Mouse (Mus musculus) heart, embryonic 10.5 days (tissue): ENCODE data around the gene Cdc42ep5. TPM values are rescaled to one million over a fixed set of nuclear protein-coding genes. Genes with fewer than 3 reads are reported as not detected.

Experiments
- DNase-seq: peaks from one replicate; pipeline ENCODE4 v3.0.0-alpha.2; 2017; ENCODE audit warnings: low spot score
- H3K27ac ChIP-seq: fragments of 300-500 bp; sonication (generic); 2 replicates; pipeline ENCODE4 v1.5.1; 2016; ENCODE audit warnings: mild to moderate bottlenecking
- H3K27me3 ChIP-seq: fragments of 300-500 bp; sonication (generic); 2 replicates; pipeline ENCODE4 v1.6.1; 2016; ENCODE audit warnings: mild to moderate bottlenecking; ENCODE audit not compliant: poor library complexity, insufficient read depth, severe bottlenecking
- H3K36me3 ChIP-seq: fragments of 300-500 bp; sonication (generic); 2 replicates; pipeline ENCODE4 v1.6.1; 2016; ENCODE audit warnings: mild to moderate bottlenecking, moderate library complexity
- H3K4me1 ChIP-seq: fragments of 300-500 bp; sonication (generic); 2 replicates; pipeline ENCODE4 v1.6.1; 2016; ENCODE audit warnings: mild to moderate bottlenecking
- H3K4me3 ChIP-seq: fragments of 300-500 bp; sonication (generic); 2 replicates; pipeline ENCODE4 v1.5.1; 2016; ENCODE audit warnings: mild to moderate bottlenecking, moderate library complexity
- H3K9me3 ChIP-seq: fragments of 300-500 bp; sonication (generic); 2 replicates; pipeline ENCODE4 v1.6.1; 2016; ENCODE audit warnings: mild to moderate bottlenecking, moderate library complexity
- WGBS: fragments of 180-500 bp; shearing (Covaris S2); methylation state at CpG from one replicate; pipeline ENCODE4 v1.1.7; 2016; 5-methylcytosine and 5-hydroxymethylcytosine counted together
- polyA plus RNA-seq: library from polyadenylated mRNA; unstranded; fragments of >200 nt; fragmentation: Nextera tagmentation; extraction: Ambion mirVana; gene quantifications from 2 replicates; pipeline ENCODE4 v1.2.1, GENCODE M21; 2016

The Cdc42ep5 gene
- polyA plus RNA-seq, 1 experiment from 2014 or later = 35.7 TPM

DNA sequence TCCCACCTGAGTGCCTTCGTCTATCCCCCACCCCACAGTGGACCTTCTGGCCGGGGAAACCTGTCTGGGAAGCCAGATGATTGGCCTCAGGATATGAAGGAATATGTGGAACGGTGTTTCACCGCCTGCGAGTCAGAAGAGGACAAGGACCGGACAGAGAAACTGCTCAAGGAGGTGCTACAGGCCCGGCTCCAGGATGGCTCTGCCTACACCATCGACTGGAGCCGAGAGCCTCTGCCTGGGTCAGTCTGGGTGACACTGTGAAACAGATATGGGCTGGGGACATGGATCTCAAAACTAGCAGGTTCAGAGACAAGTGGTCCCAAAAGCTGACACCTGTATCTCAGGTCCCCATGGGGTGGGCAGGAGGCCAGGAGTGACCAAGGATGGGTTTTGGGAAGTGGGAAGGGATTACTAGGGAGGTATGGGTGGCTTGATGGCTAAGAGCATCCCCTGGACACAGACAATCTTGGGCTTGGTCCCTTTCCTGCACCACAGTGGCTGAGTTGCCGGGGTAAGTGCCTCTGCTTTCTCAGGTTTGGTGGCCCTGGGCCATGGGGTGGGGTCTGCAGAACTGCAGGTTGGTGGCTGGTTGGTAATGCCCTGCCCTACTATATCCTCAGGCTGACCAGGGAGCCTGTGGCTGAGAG, 21.7 kb downstream of the Cdc42ep5 start:
- Histone ChIP-seq H3K27ac (no peak overlapping the region), H3K36me3 (peaks cover 97% of the 10 kb centered on the region), H3K9me3 (no peaks in the 10 kb centered on the region), H3K27me3 (no peaks in the 10 kb centered on the region), H3K4me3 (no peak overlapping the region), H3K4me1 (peaks cover 8% of the 10 kb centered on the region)
- 91% methylated on average over 10 of the region's 10 CpGs for WGBS
- peak; percentile 60 for DNase-seq

DNA sequence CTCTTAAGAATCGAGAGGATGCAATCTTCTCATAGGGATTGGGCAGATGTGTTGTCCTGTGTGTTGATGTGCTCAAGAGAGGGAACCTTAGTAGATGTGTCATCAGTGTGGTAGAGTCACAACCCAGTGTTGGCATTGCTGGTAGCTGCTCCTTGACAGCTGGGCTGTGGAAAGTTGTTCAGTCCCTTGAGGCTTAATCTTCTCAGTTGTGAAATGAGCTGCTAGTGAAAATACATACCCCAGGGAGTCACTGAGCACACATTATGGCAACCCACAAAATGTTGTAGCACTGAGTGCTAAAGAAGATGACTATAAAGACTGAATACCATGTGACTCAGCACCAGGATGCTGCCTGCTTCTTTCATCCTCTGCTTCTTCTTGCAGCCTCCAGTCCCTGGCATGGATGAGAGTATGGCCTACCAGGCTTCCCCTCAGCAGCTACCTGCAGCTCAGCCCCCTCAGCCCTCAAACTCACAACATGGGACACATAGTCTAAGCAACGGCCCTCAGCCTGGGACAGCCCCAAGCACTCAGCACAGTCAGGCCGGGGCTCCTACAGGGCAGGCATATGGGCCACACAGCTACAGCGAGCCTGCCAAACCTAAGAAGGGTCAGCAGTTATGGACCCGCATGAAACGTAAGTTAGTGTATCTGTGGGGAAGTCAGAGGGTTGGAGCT, 22.9 kb downstream of the Cdc42ep5 start:
- Histone ChIP-seq H3K27me3 (no peaks in the 10 kb centered on the region), H3K27ac (no peak overlapping the region), H3K4me1 (peaks cover 13% of the 10 kb centered on the region), H3K4me3 (no peak overlapping the region), H3K36me3 (peaks cover 86% of the 10 kb centered on the region), H3K9me3 (peaks cover 3% of the 10 kb centered on the region; the same call in 1 of the 2 replicates)
- DNase-seq = peak; percentile 75
- 95% methylated on average over 6 of the region's 6 CpGs for WGBS

DNA sequence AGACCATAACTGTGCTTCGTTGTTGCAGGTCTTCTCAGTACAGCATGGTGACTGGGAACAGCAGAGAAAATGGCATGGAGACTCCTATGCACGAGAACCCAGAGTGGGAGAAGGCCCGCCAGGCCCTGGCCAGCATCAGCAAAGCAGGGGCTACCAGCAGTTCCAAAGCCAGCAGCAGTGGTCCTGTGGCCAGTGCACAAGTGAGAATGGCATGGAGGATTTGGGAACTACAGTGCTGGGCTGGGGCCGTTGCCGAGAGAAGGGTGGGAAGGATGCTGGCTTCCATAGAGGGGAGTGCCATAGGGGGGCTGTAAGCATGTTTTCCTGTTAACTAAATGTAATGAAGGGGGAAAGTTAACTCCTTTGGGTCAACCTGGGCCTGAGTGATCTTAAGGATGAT, 25.3 kb downstream of the Cdc42ep5 start:
- Histone ChIP-seq H3K4me3 (no peak overlapping the region), H3K4me1 (peaks cover 13% of the 10 kb centered on the region), H3K36me3 (peaks cover 62% of the 10 kb centered on the region), H3K27me3 (no peaks in the 10 kb centered on the region), H3K27ac (no peak overlapping the region), H3K9me3 (peaks cover 3% of the 10 kb centered on the region; the same call in 1 of the 2 replicates)
- DNase-seq = peak; percentile 55
- WGBS = 91% methylated on average over 5 of the region's 5 CpGs

DNA sequence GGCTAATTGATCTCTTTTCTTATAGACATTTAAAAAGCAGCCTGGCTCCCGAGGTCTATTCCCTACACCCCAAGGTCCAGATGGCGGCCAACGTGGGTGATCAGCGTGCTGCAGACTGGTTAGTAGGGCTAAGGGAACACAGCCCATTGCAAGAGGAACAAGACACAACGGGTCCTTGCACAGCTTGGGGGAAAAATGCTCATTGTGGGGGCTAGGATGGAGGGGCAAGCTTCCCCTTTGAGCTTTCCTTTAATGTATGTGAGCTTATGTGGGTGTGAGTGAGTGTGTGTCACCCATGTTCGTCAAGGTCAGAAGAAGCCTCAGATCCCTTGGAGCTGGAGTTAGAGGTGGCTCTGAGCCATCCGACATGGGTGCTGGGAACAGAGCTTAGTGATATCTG, 26.0 kb downstream of the Cdc42ep5 start:
- H3K27ac ChIP-seq = no peak overlapping the region
- no peak overlapping the region for H3K4me3 ChIP-seq
- H3K9me3 ChIP-seq = peaks cover 3% of the 10 kb centered on the region; the same call in 1 of the 2 replicates
- peaks cover 13% of the 10 kb centered on the region for H3K4me1 ChIP-seq
- WGBS = 94% methylated on average over 7 of the region's 7 CpGs
- peaks cover 54% of the 10 kb centered on the region for H3K36me3 ChIP-seq
- H3K27me3 ChIP-seq = no peaks in the 10 kb centered on the region
- peak; percentile 68 for DNase-seq

DNA sequence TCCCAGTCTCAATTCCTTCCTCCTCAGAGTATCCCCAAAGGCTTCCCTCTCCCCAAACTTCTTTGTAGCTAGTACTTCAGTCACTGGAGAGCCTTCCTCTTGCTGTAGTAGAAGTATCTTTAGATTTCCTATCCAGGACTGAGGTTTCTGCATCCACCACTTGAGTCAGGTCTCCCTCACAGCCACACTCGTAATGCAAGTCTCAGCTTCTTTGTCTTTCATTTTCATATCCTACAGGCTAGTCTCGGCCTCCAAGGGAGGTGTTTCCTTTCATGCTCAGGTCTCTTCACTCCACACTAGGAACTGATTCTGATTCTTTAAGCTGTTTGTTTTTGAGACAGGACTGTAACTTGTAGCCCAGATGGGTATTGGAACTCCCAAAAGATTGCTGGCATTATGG, 26.5 kb downstream of the Cdc42ep5 start:
- Histone ChIP-seq H3K9me3 (peaks cover 3% of the 10 kb centered on the region; the same call in 1 of the 2 replicates), H3K36me3 (peaks cover 49% of the 10 kb centered on the region), H3K27ac (no peak overlapping the region), H3K4me3 (peak overlapping the region; percentile 85), H3K4me1 (peaks cover 13% of the 10 kb centered on the region), H3K27me3 (no peaks in the 10 kb centered on the region)
- WGBS = 95% methylated on average over 2 of the region's 2 CpGs
- peak; percentile 56 for DNase-seq

DNA sequence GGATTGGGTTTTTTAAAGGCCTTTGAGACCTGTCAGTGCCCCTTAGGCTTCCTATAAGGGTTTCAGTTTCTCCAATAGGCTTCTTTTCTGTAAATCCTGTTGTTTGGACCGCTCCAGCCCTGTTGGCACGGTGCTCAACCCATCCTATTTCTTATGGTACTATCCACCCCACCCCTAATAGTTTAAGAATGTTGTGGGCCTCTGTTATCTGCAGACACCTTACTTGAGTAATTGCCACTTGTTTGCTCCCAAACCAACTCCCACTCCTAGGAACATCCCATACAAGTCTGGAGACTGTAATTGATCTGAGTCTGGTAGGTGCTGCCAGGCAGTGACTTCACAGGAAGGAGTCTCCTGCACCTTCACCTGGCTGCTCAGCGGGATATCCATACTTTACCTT, 26.9 kb downstream of the Cdc42ep5 start:
- H3K4me3 ChIP-seq = peak overlapping the region; percentile 85
- H3K27ac ChIP-seq = peak overlapping the region; percentile 96
- no peaks in the 10 kb centered on the region for H3K27me3 ChIP-seq
- H3K36me3 ChIP-seq = peaks cover 45% of the 10 kb centered on the region
- H3K4me1 ChIP-seq = peaks cover 13% of the 10 kb centered on the region
- H3K9me3 ChIP-seq = peaks cover 3% of the 10 kb centered on the region; the same call in 1 of the 2 replicates
- peak; percentile 20 for DNase-seq
- 57% methylated on average over 3 of the region's 3 CpGs for WGBS

DNA sequence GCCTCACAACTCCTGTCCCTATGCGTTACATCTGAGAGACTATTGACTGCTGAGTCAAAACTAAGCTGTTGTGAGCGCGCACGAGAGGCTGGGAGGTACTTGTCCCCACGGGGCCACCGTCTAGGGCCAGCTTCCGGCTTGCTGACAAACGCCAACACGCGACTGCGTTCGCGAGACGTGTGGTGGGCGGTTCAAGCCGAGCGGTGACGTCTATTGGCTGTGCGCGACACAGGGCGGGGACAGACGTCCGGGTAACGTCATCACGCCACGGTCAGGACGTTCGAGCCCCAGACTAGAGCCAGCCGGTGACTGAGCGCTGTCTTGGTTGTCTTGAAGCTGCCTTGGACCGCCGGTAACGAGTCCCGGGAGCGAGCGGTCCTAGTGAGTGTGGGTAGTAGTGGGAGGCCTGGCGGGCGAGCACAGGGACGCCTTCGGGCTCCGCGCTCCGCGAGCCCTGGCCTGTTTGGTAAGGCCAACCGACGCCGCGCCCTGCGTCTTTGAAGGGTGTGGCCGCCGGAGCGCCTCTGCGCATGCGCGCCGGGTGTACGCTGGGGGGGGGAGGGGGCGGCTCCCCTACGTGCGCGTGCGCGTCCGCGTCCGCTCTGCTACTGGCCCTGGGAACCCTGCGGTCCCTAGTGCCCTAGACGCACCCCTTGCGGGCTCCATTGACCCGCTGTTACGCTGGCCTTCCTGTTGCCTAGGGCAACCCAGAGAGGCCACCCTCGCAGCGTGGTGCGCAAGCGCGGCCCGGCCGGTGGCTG, 27.7 kb downstream of the Cdc42ep5 start, which contains the start of gene Leng8:
Gene Leng8, plus strand, starts transcription at position 269 of the 761 bp plus-strand sequence.
- peak; percentile 99 for DNase-seq
- H3K4me1 ChIP-seq = peaks cover 13% of the 10 kb centered on the region
- H3K9me3 ChIP-seq = peaks cover 3% of the 10 kb centered on the region; the same call in 1 of the 2 replicates
- H3K4me3 ChIP-seq = peak within 1 kb of the TSS; percentile 85
- no peaks in the 10 kb centered on the region for H3K27me3 ChIP-seq
- H3K27ac ChIP-seq = peak within 1 kb of the TSS; percentile 96
- WGBS = 0% methylated on average over 75 of the region's 78 CpGs
- H3K36me3 ChIP-seq = peaks cover 37% of the 10 kb centered on the region

DNA sequence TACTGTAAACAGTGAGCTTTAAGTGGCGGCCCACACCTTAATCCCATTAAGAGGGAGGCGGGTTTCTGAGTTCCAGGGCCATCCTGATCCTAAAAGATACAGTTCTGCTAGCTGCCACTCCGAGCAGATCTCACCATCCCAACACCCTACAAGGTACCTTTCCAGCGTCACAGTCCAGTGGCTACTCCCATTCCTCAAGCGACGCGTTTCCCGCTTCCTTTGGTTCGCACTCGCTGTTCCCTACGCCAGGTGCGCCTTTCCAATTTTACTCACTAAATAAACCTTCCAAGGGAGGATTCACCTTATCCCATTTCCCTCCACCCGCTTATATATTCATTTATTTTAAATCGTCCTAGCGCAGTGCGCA, 28.3 kb downstream of the Cdc42ep5 start:
- peaks cover 32% of the 10 kb centered on the region for H3K36me3 ChIP-seq
- no peak for DNase-seq
- H3K9me3 ChIP-seq = peaks cover 3% of the 10 kb centered on the region; the same call in 1 of the 2 replicates
- under 1% methylated on average over 16 of the region's 16 CpGs for WGBS
- peak overlapping the region; percentile 85 for H3K4me3 ChIP-seq
- peak overlapping the region; percentile 96 for H3K27ac ChIP-seq
- peaks cover 16% of the 10 kb centered on the region for H3K4me1 ChIP-seq
- H3K27me3 ChIP-seq = no peaks in the 10 kb centered on the region

DNA sequence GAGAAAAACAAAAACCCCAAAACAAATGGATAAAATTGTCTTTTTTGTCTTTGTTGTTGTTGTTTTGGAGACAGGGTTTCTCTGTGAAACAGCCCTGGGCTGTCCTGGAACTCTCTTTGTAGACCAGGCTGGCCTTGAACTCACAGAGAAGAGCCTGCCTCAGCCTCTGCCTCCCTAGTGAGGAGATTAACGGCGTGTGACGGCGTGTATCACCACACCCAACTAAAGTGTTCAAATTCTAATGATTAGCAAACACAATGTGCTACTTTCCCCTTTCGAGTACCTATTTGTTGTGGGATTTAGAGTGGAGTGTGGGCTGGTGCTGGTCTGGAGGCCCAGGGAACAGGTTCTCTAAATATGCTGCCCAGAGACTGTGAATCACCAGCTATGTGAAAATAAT, 29.7 kb downstream of the Cdc42ep5 start:
- DNase-seq = peak; percentile 61

DNA sequence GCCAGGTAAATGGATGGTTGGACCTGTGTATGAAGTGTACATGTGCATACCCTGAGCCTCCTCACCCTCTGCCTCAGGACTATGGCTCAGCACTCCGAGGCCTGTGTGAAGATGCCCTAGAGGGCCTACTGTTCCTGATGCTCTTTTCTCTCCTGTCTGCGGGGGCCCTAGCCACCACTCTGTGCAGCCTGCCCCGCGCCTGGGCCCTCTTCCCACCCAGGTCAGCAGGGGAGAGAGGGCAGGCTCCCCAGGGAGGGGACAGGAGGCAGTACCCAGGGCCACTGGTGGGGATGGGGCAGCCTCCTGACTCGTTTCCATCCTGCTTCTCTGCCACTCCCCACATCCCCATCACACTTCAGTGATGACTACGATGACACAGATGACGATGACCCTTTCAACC, 31.7 kb downstream of the Cdc42ep5 start:
- Histone ChIP-seq H3K36me3 (no peaks in the 10 kb centered on the region), H3K4me3 (no peak overlapping the region), H3K9me3 (peaks cover 3% of the 10 kb centered on the region; the same call in 1 of the 2 replicates), H3K27ac (no peak overlapping the region), H3K27me3 (no peaks in the 10 kb centered on the region), H3K4me1 (peaks cover 14% of the 10 kb centered on the region)
- 71% methylated on average over 6 of the region's 7 CpGs for WGBS
- DNase-seq = no peak

More for the DNA sequence above, 29.7 kb downstream of the Cdc42ep5 start:
- Histone ChIP-seq H3K4me1 (peaks cover 18% of the 10 kb centered on the region), H3K4me3 (no peak overlapping the region), H3K27ac (no peak overlapping the region), H3K27me3 (no peaks in the 10 kb centered on the region), H3K9me3 (peaks cover 3% of the 10 kb centered on the region; the same call in 1 of the 2 replicates), H3K36me3 (peaks cover 17% of the 10 kb centered on the region)
- WGBS = 89% methylated on average over 5 of the region's 5 CpGs

DNA sequence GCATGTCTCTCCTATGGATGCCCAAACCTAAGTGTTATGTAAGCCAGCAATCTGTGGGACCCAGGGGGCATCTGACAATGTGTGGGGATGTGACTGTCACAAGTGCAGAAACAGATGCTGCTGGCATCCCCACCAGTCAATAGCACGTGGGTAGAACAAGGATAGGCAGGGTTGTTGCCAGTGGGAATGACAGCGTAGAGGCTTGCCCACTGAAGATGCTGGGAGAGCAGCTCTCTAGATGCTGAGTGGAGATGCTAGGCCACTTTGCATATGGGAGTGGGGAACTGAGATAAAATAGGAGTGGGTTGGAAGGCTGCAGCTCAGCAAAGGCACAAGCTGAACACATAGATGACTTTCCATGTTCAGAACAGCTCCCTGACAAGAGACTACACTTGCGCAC, 32.1 kb downstream of the Cdc42ep5 start:
- no peak overlapping the region for H3K4me3 ChIP-seq
- H3K27ac ChIP-seq = no peak overlapping the region
- peaks cover 10% of the 10 kb centered on the region for H3K4me1 ChIP-seq
- no peaks in the 10 kb centered on the region for H3K36me3 ChIP-seq
- WGBS = 95% methylated on average over 3 of the region's 3 CpGs
- DNase-seq = no peak
- H3K9me3 ChIP-seq = peaks cover 3% of the 10 kb centered on the region; the same call in 1 of the 2 replicates
- H3K27me3 ChIP-seq = no peaks in the 10 kb centered on the region

DNA sequence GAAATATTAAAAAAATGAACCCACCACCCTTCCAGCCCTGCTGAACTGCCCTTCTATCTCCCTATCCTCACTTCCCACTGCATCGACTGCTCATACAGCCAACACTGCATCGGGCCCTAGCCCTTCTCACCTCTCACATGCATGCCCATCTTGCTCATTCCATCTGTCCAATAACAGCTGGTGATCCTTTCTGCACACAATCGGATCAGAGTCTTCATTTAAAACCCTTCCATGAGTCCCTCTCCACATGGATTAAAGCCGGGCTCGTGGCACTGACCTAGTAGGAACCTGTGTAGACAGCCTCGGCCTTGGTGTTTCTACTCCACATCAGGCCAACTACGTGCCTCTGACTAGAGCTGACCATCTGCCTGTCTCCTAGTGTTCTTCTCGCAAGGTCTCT, 32.7 kb downstream of the Cdc42ep5 start:
- H3K9me3 ChIP-seq = no peaks in the 10 kb centered on the region; the same call in 1 of the 2 replicates
- WGBS = 83% methylated on average over 8 of the region's 8 CpGs
- H3K36me3 ChIP-seq = no peaks in the 10 kb centered on the region
- DNase-seq = no peak
- no peak overlapping the region for H3K4me3 ChIP-seq
- no peak overlapping the region for H3K27ac ChIP-seq
- H3K4me1 ChIP-seq = peaks cover 8% of the 10 kb centered on the region
- no peaks in the 10 kb centered on the region for H3K27me3 ChIP-seq
